Mouse (Mus musculus): ENCODE data around the gene Hpn.

DNA sequence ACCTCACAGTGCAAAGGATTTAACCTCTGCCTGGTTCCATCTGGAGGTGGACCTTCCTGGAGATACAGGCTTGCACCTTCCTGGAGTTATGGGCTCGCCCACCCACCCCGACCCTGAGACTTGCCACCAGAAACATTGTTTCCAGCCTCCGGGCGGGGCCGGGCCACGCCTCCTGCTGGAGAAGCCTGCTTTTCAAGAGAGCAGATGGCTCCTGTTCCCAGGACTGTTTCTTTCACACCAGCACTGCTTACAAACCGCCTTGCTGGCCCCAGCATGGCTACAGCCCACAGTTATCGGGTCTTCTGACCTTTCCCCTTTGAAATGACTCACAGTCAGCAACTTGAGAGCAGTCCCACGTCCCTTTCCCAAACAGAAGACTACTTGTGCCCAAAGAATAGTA, 42.8 kb downstream of the Hpn start:
- TF ChIP-seq POLR2A (IDR thresholded peaks at IDR 0.05; ENCODE audit: borderline replicate concordance, control insufficient read depth, low read depth, low read length): no peak
- no peak for TF ChIP-seq CTCF (IDR thresholded peaks at IDR 0.05; ENCODE audit: control insufficient read depth, insufficient read depth, low read length)
